Mouse (Mus musculus) macrophage (primary cell): ENCODE results near the gene Fuk. TPM values are rescaled to one million over a fixed set of nuclear protein-coding genes. Genes with fewer than 3 reads are reported as not detected.
"Not testable (repeated sequence)": the region's sequence is repeated elsewhere in the genome, so short reads cannot be mapped to it uniquely, and the experiment has no call there.

Experiments used
- H3K27ac ChIP-seq: fragments of 350-480 bp; formaldehyde crosslinking; 2 replicates; pipeline ENCODE4 v1.9.0; 2021
- H3K36me3 ChIP-seq: fragments of 350-480 bp; formaldehyde crosslinking; 2 replicates; pipeline ENCODE4 v1.9.0; 2021; ENCODE audit errors: inconsistent target
- H3K4me3 ChIP-seq: fragments of 350-480 bp; formaldehyde crosslinking; 2 replicates; pipeline ENCODE4 v1.9.0; 2021; ENCODE audit errors: inconsistent target
- H3K79me2 ChIP-seq: fragments of 350-480 bp; formaldehyde crosslinking; 2 replicates; pipeline ENCODE4 v1.9.0; 2021; ENCODE audit errors: inconsistent target
- WGBS: methylation state at CpG from one replicate; pipeline ENCODE4 v1.1.7; 2026; ENCODE audit warnings: inconsistent platforms; ENCODE audit not compliant: missing documents; 5-methylcytosine and 5-hydroxymethylcytosine counted together
- polyA plus RNA-seq: library from polyadenylated mRNA; stranded (reverse); fragments of 250-400 nt; gene quantifications from 3 replicates; pipeline ENCODE4 v1.2.4, GENCODE M21; 2018; ENCODE audit warnings: inconsistent platforms

Fuk gene
- polyA plus RNA-seq, 1 experiment from 2014 or later = 1.5 TPM

DNA sequence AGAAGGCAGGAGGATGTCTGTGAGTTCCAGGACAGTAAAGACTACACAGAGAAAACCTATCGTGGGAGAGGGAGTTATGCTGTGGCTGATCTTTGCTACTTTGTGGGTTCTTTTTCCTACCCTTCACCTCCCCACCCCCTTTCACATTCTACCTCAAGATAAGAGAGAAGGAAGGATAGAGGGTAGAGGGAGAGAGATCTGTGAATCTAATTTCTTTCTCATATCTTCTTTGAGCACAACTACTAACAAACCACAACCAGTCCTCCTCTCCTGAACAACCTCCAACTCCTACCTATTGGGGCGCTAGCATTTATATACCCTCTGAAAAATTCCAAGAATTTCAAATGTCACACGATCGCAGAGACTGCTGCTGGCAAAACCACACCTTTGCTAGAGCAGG is 24.4 kb downstream of the Fuk start:
- WGBS = 92% methylated on average over 4 of the region's 4 CpGs
- Histone ChIP-seq H3K79me2 (no peaks in the 10 kb centered on the region), H3K36me3 (peaks cover 95% of the 10 kb centered on the region), H3K27ac (no peak overlapping the region), H3K4me3 (no peak overlapping the region)

DNA sequence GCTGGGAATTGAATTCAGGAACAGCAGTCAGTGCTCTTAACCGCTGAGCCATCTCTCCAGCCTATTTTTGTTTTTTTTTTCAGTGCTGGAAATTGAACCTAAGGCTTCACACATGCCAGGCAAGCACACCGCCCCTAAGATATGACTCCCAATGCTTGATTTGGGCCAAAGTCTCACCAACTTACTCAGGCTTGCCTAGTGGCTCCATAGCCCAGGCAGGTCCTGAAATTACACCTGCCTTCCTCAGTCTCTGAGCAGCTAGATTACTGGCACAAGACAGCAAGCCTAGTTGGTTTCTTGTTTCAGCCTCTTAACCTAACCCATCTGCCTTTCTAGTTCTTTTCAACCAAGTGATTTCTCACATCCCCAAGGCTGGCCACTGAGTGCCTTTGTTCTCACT is 31.8 kb downstream of the Fuk start:
- Histone ChIP-seq H3K27ac (no peak overlapping the region), H3K79me2 (no peaks in the 10 kb centered on the region), H3K36me3 (peaks cover 98% of the 10 kb centered on the region), H3K4me3 (no peak overlapping the region)
- WGBS = 92% methylated on average over 2 of the region's 2 CpGs

DNA sequence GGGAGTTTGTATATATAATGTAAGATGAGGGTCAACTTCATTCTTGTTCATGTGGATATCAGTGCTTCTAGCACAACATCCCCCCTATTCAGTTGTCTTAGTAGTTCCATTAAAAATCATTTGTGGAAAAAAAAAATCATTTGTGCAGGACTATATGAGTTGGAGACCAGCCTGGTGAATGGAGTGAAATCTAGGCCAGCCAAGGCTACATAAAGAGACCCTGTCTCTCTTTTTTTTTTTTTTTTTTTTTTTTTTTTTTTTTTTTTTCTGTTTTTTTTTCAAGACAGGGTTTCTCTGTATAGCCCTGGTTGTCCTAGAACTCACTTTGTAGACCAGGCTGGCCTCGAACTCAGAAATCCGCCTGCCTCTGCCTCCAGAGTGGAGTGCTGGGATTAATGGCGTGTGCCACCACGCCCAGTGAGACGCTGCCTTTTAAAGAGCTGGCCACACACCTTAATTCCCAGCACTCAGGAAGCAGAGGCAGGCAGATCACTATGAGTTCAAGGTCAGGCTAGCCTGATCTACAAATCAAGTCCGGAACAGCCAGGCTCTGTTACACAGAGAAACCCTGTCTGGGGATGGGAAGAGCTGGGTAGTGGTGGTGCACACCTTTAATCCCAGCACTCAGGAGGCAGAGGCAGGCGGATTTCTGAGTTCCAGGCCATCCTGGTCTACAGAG is 40.8 kb downstream of the Fuk start:
- peaks cover 77% of the 10 kb centered on the region for H3K36me3 ChIP-seq
- H3K27ac ChIP-seq, H3K79me2 ChIP-seq, H3K4me3 ChIP-seq: not testable (repeated sequence)
- WGBS = 95% methylated on average over 5 of the region's 7 CpGs

DNA sequence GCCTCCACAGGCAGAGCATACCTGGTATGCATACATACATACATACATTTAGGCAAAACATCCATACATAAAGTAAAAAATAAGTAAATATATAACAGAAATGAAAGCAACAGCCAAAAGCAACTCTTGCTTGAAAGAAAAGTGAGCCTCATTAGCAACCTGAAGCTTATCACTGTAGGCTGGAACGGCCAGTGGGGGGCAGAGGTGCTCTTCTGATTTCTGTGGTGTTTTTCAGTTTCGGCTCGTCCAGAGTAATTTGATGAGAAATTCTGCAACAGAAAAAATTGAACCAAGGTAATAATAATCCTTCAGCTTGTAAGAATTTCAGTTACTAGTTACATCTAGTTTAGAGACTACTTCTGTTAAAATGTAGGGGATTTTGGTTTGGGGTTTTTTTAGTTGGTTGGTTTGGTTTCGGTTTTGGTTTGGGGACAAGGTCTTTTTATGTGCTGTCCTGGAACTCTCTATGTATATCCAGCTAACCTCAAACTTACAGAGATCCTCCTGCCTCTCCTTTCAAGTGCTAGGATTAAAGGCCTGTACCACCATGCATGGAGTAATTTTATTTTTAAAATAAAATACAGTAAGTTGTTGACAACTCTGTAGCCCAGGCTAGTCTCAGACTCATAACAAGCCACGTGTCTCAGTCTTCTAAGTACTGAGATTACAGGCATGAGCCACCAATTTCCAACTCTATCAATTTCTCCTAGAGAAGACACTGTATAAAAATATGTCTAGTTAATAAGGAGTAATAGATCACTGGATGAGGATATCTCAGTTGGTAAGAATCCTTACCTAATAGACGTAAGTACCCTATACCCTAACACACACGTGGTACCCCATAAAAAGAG is 42.4 kb downstream of the Fuk start:
- Histone ChIP-seq H3K27ac (no peak overlapping the region), H3K4me3 (peak overlapping the region; percentile 5; the same call in 1 of the 2 replicates), H3K79me2 (no peaks in the 10 kb centered on the region), H3K36me3 (peaks cover 73% of the 10 kb centered on the region)
- WGBS = 37% methylated on average over 7 of the region's 7 CpGs

DNA sequence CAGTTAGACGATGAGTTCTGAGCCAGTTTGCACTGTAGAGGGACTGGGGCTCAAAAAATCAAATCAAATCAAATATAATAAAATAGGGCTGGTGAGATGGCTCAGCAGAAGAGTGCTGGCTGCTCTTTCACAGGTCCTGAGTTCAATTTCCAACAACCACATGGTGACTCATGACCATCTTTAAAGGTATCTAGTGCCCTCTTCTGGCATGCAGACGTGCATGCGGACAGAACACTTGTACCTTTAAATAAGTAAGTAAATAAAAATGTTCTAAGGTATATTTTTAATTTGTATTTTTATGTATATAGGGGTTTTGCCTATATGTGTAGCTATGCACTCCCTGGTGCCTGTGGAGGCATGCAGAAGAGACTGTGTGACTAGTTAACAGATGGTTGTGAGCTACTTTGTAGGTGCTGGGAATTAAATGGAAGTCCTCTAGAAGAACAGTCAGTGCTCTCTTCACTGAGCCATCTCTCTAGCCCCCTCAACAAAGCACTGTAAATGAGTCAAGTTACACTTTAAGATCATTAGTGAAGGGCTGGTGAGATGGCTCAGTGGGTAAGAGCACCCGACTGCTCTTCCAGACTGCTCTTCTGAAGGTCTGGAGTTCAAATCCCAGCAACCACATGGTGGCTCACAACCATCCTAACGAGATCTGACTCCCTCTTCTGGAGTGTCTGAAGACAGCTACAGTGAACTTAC is 45.4 kb downstream of the Fuk start:
- WGBS = 76% methylated on average over 3 of the region's 5 CpGs
- Histone ChIP-seq H3K4me3 (no peak overlapping the region), H3K27ac (no peak overlapping the region), H3K36me3 (peaks cover 73% of the 10 kb centered on the region), H3K79me2 (no peaks in the 10 kb centered on the region)

DNA sequence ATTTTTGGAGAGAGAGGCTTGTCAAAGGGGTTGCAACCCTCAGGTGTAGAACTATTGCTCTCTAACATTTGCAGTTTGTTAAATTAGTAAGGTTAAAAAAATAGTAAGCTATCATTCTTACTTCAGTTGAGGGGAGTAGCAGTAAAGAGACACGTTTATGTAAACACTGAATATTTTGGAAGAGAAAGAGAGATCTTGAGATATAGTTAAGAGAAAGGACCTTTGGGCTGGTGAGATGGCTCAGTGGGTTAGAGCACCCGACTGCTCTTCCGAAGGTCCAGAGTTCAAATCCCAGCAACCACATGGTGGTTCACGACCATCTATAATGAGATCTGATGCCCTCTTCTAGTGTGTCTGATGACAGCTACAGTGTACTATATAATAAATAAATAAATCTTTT is 46.2 kb downstream of the Fuk start:
- H3K36me3 ChIP-seq = peaks cover 76% of the 10 kb centered on the region
- WGBS = 91% methylated on average over 3 of the region's 4 CpGs

DNA sequence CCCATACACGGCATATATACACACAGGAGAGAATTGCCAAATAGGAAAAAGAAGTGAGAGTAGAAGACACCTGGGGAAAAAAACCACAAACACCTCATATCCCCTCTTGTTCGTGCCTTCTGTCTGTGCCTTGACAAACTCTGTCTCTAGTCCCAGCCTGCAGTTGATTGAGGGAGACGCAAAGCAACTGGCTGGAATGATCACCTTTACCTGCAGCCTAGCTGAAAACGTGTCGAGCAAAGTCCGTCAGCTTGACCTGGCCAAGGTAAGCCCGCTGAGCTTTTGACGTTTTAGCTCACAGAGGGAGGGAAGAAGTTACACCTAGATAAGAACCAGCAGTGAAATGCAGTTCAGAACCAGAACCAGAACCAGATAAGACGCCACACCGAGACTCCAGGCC is 51.1 kb downstream of the Fuk start:
- 91% methylated on average over 10 of the region's 10 CpGs for WGBS

More for the DNA sequence above, 46.2 kb downstream of the Fuk start:
- H3K79me2 ChIP-seq, H3K4me3 ChIP-seq, H3K27ac ChIP-seq: not testable (repeated sequence)

DNA sequence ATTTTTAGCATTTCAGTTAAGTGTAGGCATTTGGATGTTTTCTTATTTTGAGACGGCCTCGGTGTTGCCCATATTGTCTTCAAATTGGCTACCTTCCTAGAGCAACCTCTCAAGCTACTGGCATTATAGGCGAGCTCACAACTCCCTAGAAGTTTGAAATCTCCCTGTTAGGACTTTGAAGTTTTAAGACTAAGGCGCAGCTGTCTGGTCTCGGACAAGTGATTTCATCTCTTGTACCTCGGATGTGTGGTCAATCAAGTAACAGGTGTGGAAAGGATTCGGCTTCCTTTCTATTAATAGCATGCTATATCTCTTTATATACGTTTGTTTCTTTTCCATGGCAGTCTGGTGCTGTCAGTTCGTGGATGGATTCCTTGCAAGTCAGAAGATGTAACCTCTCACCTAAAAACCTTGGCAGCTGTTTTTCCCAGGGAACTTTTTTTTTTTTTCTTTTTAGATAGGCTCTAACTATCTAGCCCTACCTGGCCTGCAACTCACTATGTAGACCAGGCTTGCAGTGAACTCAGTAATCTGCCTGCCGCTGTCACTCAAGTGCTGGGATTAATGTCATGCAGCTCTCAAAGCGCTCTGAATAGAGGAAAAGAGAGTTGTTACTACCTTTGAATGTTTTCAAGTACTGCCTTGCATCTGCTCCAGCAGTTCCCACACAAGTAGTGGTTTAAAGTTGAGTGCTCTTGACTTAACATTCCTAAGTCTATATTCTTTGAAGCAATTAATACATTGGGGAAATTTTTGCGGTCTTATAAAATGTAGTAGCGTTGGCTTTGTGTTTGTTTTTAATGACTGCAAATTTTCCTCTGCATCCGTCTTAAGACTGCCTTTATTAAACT is 54.4 kb downstream of the Fuk start:
- Histone ChIP-seq H3K27ac (peak overlapping the region; percentile 84), H3K36me3 (peaks cover 52% of the 10 kb centered on the region), H3K79me2 (peaks cover 67% of the 10 kb centered on the region), H3K4me3 (peak overlapping the region; percentile 100)
- 65% methylated on average over 14 of the region's 14 CpGs for WGBS

More for the DNA sequence above, 51.1 kb downstream of the Fuk start:
- Histone ChIP-seq H3K4me3 (no peak overlapping the region), H3K36me3 (peaks cover 63% of the 10 kb centered on the region), H3K27ac (no peak overlapping the region), H3K79me2 (peaks cover 34% of the 10 kb centered on the region)

DNA sequence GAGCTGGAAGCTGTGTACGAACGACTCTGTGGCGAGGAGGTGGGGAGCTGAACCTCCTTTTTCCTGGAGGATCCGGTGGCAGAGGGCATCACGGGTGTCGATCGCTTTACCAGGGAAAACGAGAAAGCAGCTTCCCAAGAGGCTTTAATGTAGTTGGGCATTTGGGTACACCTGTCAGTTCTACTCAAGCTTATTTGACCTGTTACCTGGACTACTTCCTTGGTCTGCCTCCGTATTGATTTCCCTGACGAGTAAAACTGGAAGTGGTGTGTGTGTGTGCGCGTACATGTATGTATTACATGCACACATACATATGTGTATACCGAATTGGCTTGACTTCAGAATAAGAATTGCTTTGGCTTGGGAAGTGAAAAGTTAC is 55.1 kb downstream of the Fuk start:
- Histone ChIP-seq H3K36me3 (peaks cover 52% of the 10 kb centered on the region), H3K79me2 (peaks cover 74% of the 10 kb centered on the region), H3K4me3 (peak overlapping the region; percentile 100), H3K27ac (peak overlapping the region; percentile 84)
- 0% methylated on average over 13 of the region's 13 CpGs for WGBS

DNA sequence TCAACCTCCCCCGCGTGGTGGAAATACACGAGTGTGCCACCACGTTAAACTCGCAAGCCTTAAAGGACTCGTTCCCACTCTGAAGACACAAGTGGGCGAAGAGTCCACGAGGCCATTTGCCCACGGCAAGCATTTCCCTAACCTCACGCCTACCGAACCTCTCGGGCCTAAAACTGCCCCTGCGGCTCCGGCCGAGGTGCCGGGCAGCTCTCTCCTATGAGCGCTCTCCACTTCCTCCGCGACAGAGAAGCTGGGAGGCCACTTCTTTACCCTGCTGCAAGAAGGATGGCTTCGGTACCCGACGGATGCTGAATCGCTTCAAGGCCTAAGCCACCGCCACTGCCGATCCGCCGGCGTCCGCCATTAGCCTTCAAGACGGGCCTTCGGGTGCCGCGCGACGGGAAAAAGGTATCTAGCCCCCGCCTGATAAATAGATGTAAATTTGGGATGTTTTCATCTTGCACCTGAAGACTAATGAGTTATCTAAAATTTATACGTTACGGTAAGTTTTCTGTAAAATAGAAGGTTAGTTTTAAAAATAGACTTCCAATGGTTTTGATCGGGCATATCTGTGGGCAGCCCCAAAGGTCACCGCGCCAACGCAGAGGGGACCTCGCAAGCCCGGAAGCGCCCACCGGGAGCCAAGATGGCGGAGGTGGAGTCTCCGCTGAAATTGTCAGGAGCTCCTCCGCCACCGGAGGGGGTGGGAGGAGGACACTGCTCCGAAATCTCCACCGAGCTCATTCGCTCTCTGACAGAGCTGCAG is 55.7 kb downstream of the Fuk start, which contains the start of the genes Cog4 and Sf3b3:
Cog4 (plus strand) TSS at position 196 of the 766 bp plus-strand sequence.
Sf3b3 (minus strand) TSS at position 383 of the 766 bp plus-strand sequence.
- Histone ChIP-seq H3K79me2 (peaks cover 80% of the 10 kb centered on the region), H3K27ac (peak within 1 kb of the TSS; percentile 84), H3K36me3 (peaks cover 52% of the 10 kb centered on the region), H3K4me3 (peak within 1 kb of the TSS; percentile 100)
- 1% methylated on average over 53 of the region's 53 CpGs for WGBS

DNA sequence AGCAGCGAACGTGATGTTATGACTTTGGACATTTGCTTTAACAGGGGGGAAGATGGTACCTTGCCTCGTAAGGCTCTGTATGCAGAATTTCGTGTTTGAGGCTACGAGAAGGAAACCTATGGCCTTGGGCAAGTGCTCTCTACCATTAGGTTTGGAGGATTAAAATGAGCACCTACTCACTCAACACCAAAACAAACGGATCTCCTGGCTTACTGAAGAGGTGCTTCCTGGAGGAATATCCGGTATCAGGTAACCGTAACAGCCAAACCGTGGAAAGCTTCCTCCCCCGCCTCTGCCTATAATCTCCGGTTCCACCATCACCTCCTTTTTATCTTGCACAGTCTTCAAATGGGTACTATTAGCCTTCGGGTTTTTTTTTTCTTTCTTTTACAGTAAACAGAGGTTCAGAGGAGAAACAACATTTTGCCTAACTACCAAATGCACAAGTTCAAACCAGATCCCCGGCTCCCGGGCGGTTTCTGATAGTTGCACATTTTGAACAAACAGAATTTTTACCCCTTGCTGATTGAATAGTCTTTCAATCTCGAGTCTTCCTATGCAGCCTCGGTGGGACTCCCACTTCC is 56.4 kb downstream of the Fuk start:
- under 1% methylated on average over 17 of the region's 17 CpGs for WGBS
- Histone ChIP-seq H3K4me3 (peak overlapping the region; percentile 100), H3K36me3 (peaks cover 52% of the 10 kb centered on the region), H3K79me2 (peaks cover 86% of the 10 kb centered on the region), H3K27ac (peak overlapping the region; percentile 84)

DNA sequence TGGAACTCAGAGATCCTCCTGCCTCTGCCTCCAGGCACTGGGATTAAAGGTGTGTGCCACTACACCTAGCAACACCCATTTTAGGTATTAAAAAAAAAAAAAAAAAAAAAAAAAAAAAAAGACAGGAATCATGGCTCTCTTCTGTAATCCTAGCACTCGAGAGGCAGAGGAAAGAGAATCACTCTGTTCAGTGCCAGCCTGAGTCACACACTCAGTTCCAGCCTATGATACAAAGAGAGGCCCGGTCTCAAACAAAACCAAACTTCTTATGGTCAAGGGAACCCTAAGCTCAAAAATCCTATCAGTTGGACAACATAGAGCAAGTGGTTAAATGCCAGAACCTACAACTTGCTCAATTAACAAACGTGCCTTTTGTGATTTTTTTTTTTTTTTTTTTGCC is 57.3 kb downstream of the Fuk start:
- Histone ChIP-seq H3K4me3 (peak overlapping the region; percentile 100; the same call in 1 of the 2 replicates), H3K36me3 (peaks cover 52% of the 10 kb centered on the region), H3K27ac (no peak overlapping the region), H3K79me2 (peaks cover 96% of the 10 kb centered on the region)
- WGBS = 56% methylated on average over 2 of the region's 3 CpGs

DNA sequence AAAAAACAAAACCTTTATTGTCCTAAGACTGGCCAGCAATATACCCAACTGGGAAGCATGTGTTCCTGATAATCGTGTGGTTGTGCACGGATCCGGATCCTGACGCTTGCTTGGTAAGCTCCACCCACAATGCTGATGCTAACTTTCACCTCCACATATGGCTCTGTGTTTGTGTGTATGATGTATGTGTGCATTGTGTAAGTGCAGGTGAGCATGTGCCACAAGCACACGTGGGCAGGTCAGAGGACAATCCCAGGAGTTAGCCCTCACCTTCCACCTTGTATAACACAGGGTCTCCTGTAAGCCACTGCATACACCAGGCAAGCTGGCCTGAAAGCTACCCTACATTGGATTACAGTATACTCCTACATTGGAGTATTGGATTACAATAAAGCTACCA is 59.1 kb downstream of the Fuk start:
- 87% methylated on average over 5 of the region's 5 CpGs for WGBS
- no peak overlapping the region for H3K4me3 ChIP-seq
- peaks cover 98% of the 10 kb centered on the region for H3K79me2 ChIP-seq
- peaks cover 59% of the 10 kb centered on the region for H3K36me3 ChIP-seq
- no peak overlapping the region for H3K27ac ChIP-seq
